Mouse (Mus musculus): ENCODE results near the gene Il1rapl2. TPM values are rescaled to one million over a fixed set of nuclear protein-coding genes. Genes with fewer than 3 reads are reported as not detected.

Il1rapl2 gene
- total RNA-seq, 1 experiment = not detected

DNA sequence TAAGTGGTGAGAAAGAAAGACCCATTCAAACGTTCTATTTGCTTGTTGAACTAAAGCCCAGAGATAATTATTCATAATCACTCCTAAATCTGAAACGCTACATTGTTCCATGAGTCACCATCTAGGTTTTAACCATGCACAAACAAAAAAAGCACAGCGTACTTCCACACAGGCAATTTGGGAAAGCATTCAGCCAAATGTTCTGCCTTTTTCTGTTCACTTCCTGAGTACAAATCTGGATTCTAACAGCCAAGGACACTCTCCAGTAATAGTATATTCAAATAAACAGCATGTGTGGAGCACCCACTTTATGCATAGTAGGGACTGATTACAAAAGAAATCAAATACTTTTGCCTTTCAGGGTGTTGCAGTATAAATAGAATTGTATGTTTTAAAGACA lies 278.5 kb downstream of the Il1rapl2 start:
- no peak for DNase-seq (ENCODE audit: low read depth, low spot score)
- H3K27ac ChIP-seq (ENCODE audit: insufficient read depth, low read depth, low read length, poor library complexity, severe bottlenecking) = no peak overlapping the region
- H3K4me1 ChIP-seq (ENCODE audit: control insufficient read depth in 2 of 2, insufficient read depth in 2 of 2, low read length in 2 of 2, poor library complexity in 1 of 2) = no peaks in the 10 kb centered on the region
- no peak overlapping the region for H3K4me3 ChIP-seq (ENCODE audit: insufficient read depth in 1 of 2, low read depth in 1 of 2, low read length in 2 of 2, poor library complexity in 1 of 2, severe bottlenecking in 1 of 2)
- TF ChIP-seq CHD2 (IDR thresholded peaks at IDR 0.05; ENCODE audit: low read depth, low read length) (no peak), ZNF384 (IDR thresholded peaks at IDR 0.05; ENCODE audit: low read depth, low read length) (no peak), ZC3H11A (IDR thresholded peaks at IDR 0.05; ENCODE audit: borderline replicate concordance, low read depth, low read length) (no peak), HCFC1 (IDR thresholded peaks at IDR 0.05; ENCODE audit: borderline replicate concordance, insufficient read depth, low read length) (no peak), MAFK (IDR thresholded peaks at IDR 0.05; ENCODE audit: insufficient read depth, low read depth, low read length) (no peak)
- H3K9ac ChIP-seq (ENCODE audit: insufficient read depth, low read depth, low read length, poor library complexity, severe bottlenecking) = no peak overlapping the region
- H3K9me3 ChIP-seq (ENCODE audit: control insufficient read depth, insufficient read depth, low read depth, low read length) = no peaks in the 10 kb centered on the region
- in situ Hi-C loops (cut with MboI; ENCODE audit: low sequenced_read_pairs in 2 of 2, unreplicated experiment in 2 of 2) = no loop called here
- no peaks in the 10 kb centered on the region for H3K36me3 ChIP-seq (ENCODE audit: control insufficient read depth, insufficient read depth, low read length, poor library complexity, severe bottlenecking)

- no peak for DNase-seq (ENCODE audit: low read depth, low spot score)
- no peak for TF ChIP-seq ZNF384 (IDR thresholded peaks at IDR 0.05; ENCODE audit: low read depth, low read length)
- TF ChIP-seq MAFK (IDR thresholded peaks at IDR 0.05; ENCODE audit: insufficient read depth, low read depth, low read length) = no peak
- TF ChIP-seq ZC3H11A (IDR thresholded peaks at IDR 0.05; ENCODE audit: borderline replicate concordance, low read depth, low read length) = no peak
- no peak for TF ChIP-seq HCFC1 (IDR thresholded peaks at IDR 0.05; ENCODE audit: borderline replicate concordance, insufficient read depth, low read length)
- no peak for TF ChIP-seq CHD2 (IDR thresholded peaks at IDR 0.05; ENCODE audit: low read depth, low read length)
Observed at GRCm38 (mm10) chrX:137923490-137923889, 353.1 kb downstream of the Il1rapl2 start.

GRCm38 (mm10) chrX:137926835-137927234 lies 356.4 kb downstream of the Il1rapl2 start:
- Histone ChIP-seq H3K4me1 (ENCODE audit: control insufficient read depth in 2 of 2, insufficient read depth in 2 of 2, low read length in 2 of 2, poor library complexity in 1 of 2) (no peaks in the 10 kb centered on the region), H3K4me3 (ENCODE audit: insufficient read depth in 1 of 2, low read depth in 1 of 2, low read length in 2 of 2, poor library complexity in 1 of 2, severe bottlenecking in 1 of 2) (no peak overlapping the region), H3K27ac (ENCODE audit: insufficient read depth, low read depth, low read length, poor library complexity, severe bottlenecking) (no peak overlapping the region), H3K36me3 (ENCODE audit: control insufficient read depth, insufficient read depth, low read length, poor library complexity, severe bottlenecking) (no peaks in the 10 kb centered on the region), H3K9me3 (ENCODE audit: control insufficient read depth, insufficient read depth, low read depth, low read length) (no peaks in the 10 kb centered on the region), H3K9ac (ENCODE audit: insufficient read depth, low read depth, low read length, poor library complexity, severe bottlenecking) (no peak overlapping the region)
- in situ Hi-C loops (cut with MboI; ENCODE audit: low sequenced_read_pairs in 2 of 2, unreplicated experiment in 2 of 2) = no loop called here
- no peak for DNase-seq (ENCODE audit: low read depth, low spot score)
- TF ChIP-seq CHD2 (IDR thresholded peaks at IDR 0.05; ENCODE audit: low read depth, low read length) = no peak
- TF ChIP-seq ZC3H11A (IDR thresholded peaks at IDR 0.05; ENCODE audit: borderline replicate concordance, low read depth, low read length) = no peak
- no peak for TF ChIP-seq HCFC1 (IDR thresholded peaks at IDR 0.05; ENCODE audit: borderline replicate concordance, insufficient read depth, low read length)
- TF ChIP-seq MAFK (IDR thresholded peaks at IDR 0.05; ENCODE audit: insufficient read depth, low read depth, low read length) = no peak
- no peak for TF ChIP-seq ZNF384 (IDR thresholded peaks at IDR 0.05; ENCODE audit: low read depth, low read length)

More at GRCm38 (mm10) chrX:137923490-137923889, 353.1 kb downstream of the Il1rapl2 start:
- Histone ChIP-seq H3K27ac (ENCODE audit: insufficient read depth, low read depth, low read length, poor library complexity, severe bottlenecking) (no peak overlapping the region), H3K9me3 (ENCODE audit: control insufficient read depth, insufficient read depth, low read depth, low read length) (no peaks in the 10 kb centered on the region), H3K36me3 (ENCODE audit: control insufficient read depth, insufficient read depth, low read length, poor library complexity, severe bottlenecking) (no peaks in the 10 kb centered on the region), H3K4me1 (ENCODE audit: control insufficient read depth in 2 of 2, insufficient read depth in 2 of 2, low read length in 2 of 2, poor library complexity in 1 of 2) (no peaks in the 10 kb centered on the region), H3K4me3 (ENCODE audit: insufficient read depth in 1 of 2, low read depth in 1 of 2, low read length in 2 of 2, poor library complexity in 1 of 2, severe bottlenecking in 1 of 2) (no peak overlapping the region), H3K9ac (ENCODE audit: insufficient read depth, low read depth, low read length, poor library complexity, severe bottlenecking) (no peak overlapping the region)
- in situ Hi-C loops (cut with MboI; ENCODE audit: low sequenced_read_pairs in 2 of 2, unreplicated experiment in 2 of 2) = no loop called here

DNA sequence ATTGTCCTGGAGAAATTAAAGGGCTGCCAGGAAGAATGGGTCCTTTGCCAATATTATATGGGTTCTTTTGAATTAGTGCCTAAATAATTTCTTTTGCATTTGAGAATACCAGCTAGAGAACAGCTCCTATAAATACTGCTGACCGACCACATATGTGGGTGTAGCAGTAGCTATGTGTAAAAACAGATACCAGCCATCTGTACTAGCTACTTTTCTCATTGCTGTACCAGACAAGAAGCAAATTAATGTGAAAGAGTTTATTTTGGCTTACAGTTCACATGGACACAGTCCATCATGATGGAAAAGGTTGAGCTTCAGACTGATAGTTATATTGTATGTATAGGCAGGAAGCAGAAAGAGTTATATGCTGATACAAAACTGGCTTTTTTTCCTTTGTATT lies 377.3 kb downstream of the Il1rapl2 start:
- Histone ChIP-seq H3K4me1 (ENCODE audit: control insufficient read depth in 2 of 2, insufficient read depth in 2 of 2, low read length in 2 of 2, poor library complexity in 1 of 2) (no peaks in the 10 kb centered on the region), H3K9me3 (ENCODE audit: control insufficient read depth, insufficient read depth, low read depth, low read length) (no peaks in the 10 kb centered on the region), H3K36me3 (ENCODE audit: control insufficient read depth, insufficient read depth, low read length, poor library complexity, severe bottlenecking) (no peaks in the 10 kb centered on the region), H3K27ac (ENCODE audit: insufficient read depth, low read depth, low read length, poor library complexity, severe bottlenecking) (no peak overlapping the region), H3K9ac (ENCODE audit: insufficient read depth, low read depth, low read length, poor library complexity, severe bottlenecking) (no peak overlapping the region), H3K4me3 (ENCODE audit: insufficient read depth in 1 of 2, low read depth in 1 of 2, low read length in 2 of 2, poor library complexity in 1 of 2, severe bottlenecking in 1 of 2) (no peak overlapping the region)
- DNase-seq (ENCODE audit: low read depth, low spot score) = no peak
- in situ Hi-C loops (cut with MboI; ENCODE audit: low sequenced_read_pairs in 2 of 2, unreplicated experiment in 2 of 2) = no loop called here
- TF ChIP-seq MAFK (IDR thresholded peaks at IDR 0.05; ENCODE audit: insufficient read depth, low read depth, low read length) = no peak

DNA sequence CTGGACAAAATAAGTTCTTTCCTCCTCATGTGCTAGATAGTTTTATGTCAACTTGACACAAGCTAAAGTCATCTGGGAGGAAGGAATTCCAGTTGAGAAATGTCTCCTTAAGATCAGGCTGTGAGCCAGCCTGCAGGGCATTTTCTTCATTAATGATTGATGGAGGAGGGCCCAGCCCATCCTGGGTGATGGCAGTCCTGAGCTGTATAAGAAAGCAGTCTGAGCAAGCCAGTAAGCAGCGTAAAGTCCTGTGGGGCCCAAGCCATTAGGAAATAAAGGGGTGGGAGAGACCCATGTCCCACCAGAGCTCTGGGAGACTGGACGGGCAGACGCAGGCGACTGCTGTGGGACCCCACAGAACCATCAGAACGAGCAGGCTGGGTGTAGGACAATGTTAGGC lies 400.9 kb downstream of the Il1rapl2 start:
- H3K4me1 ChIP-seq (ENCODE audit: control insufficient read depth in 2 of 2, insufficient read depth in 2 of 2, low read length in 2 of 2, poor library complexity in 1 of 2) = no peaks in the 10 kb centered on the region
- DNase-seq (ENCODE audit: low read depth, low spot score) = no peak

More for the DNA sequence above, 400.9 kb downstream of the Il1rapl2 start:
- no peaks in the 10 kb centered on the region for H3K9me3 ChIP-seq (ENCODE audit: control insufficient read depth, insufficient read depth, low read depth, low read length)
- no peak overlapping the region for H3K27ac ChIP-seq (ENCODE audit: insufficient read depth, low read depth, low read length, poor library complexity, severe bottlenecking)
- no peaks in the 10 kb centered on the region for H3K36me3 ChIP-seq (ENCODE audit: control insufficient read depth, insufficient read depth, low read length, poor library complexity, severe bottlenecking)
- in situ Hi-C loops (cut with MboI; ENCODE audit: low sequenced_read_pairs in 2 of 2, unreplicated experiment in 2 of 2) = no loop called here
- no peak overlapping the region for H3K9ac ChIP-seq (ENCODE audit: insufficient read depth, low read depth, low read length, poor library complexity, severe bottlenecking)
- no peak overlapping the region for H3K4me3 ChIP-seq (ENCODE audit: insufficient read depth in 1 of 2, low read depth in 1 of 2, low read length in 2 of 2, poor library complexity in 1 of 2, severe bottlenecking in 1 of 2)
- TF ChIP-seq ZNF384 (IDR thresholded peaks at IDR 0.05; ENCODE audit: low read depth, low read length) = no peak
- TF ChIP-seq HCFC1 (IDR thresholded peaks at IDR 0.05; ENCODE audit: borderline replicate concordance, insufficient read depth, low read length) = no peak
- TF ChIP-seq ZC3H11A (IDR thresholded peaks at IDR 0.05; ENCODE audit: borderline replicate concordance, low read depth, low read length) = no peak
- TF ChIP-seq MAFK (IDR thresholded peaks at IDR 0.05; ENCODE audit: insufficient read depth, low read depth, low read length) = no peak
- no peak for TF ChIP-seq CHD2 (IDR thresholded peaks at IDR 0.05; ENCODE audit: low read depth, low read length)

Data from ES-E14 (cell line).